Mouse (Mus musculus): Measurements from ENCODE around the gene Gpr65.
"Not testable (repeated sequence)": the region's sequence is repeated elsewhere in the genome, so short reads cannot be mapped to it uniquely, and the experiment has no call there.

Gene Gpr65

GRCm38 (mm10) chr12:98268441-98269369 lies at the start of gene Gpr65:
Gpr65 (plus strand) TSS chr12:98268635.
- DNase-seq (ENCODE audit: low spot score) = no peak

- no peak for DNase-seq (ENCODE audit: low spot score)
Observed at GRCm38 (mm10) chr12:98223286-98223685, 45.1 kb upstream of the Gpr65 start.

GRCm38 (mm10) chr12:98227037-98227436 lies 41.4 kb upstream of the Gpr65 start:
- DNase-seq (ENCODE audit: low spot score) = no peak

GRCm38 (mm10) chr12:98238478-98238877 lies 30.0 kb upstream of the Gpr65 start:
- not testable (repeated sequence) for DNase-seq (ENCODE audit: low spot score)

- no peak for DNase-seq (ENCODE audit: low spot score)
Observed at GRCm38 (mm10) chr12:98244161-98244560, 24.3 kb upstream of the Gpr65 start.

GRCm38 (mm10) chr12:98244865-98245264 lies 23.6 kb upstream of the Gpr65 start:
- DNase-seq (ENCODE audit: low spot score) = no peak

GRCm38 (mm10) chr12:98246835-98247234 lies 21.6 kb upstream of the Gpr65 start:
- DNase-seq (ENCODE audit: low spot score) = no peak

- DNase-seq (ENCODE audit: low spot score) = no peak
Observed at GRCm38 (mm10) chr12:98249671-98250070, 18.8 kb upstream of the Gpr65 start.

GRCm38 (mm10) chr12:98250327-98250726 lies 18.1 kb upstream of the Gpr65 start:
- no peak for DNase-seq (ENCODE audit: low spot score)

GRCm38 (mm10) chr12:98252417-98252816 lies 16.0 kb upstream of the Gpr65 start:
- DNase-seq (ENCODE audit: low spot score) = no peak

GRCm38 (mm10) chr12:98255373-98255995 lies 13.0 kb upstream of the Gpr65 start:
- no peak for DNase-seq (ENCODE audit: low spot score)

- DNase-seq (ENCODE audit: low spot score) = no peak
Observed at GRCm38 (mm10) chr12:98258371-98258844, 10.0 kb upstream of the Gpr65 start.

GRCm38 (mm10) chr12:98258845-98259517 lies 9.5 kb upstream of the Gpr65 start, which contains the start of gene Galc:
Galc (minus strand) TSS chr12:98259459.
- DNase-seq (ENCODE audit: low spot score) = peak; percentile 90

- no peak for DNase-seq (ENCODE audit: low spot score)
Observed at GRCm38 (mm10) chr12:98259518-98259852, 8.9 kb upstream of the Gpr65 start.

GRCm38 (mm10) chr12:98265697-98266096 lies 2.7 kb upstream of the Gpr65 start:
- no peak for DNase-seq (ENCODE audit: low spot score)

- no peak for DNase-seq (ENCODE audit: low spot score)
Observed at GRCm38 (mm10) chr12:98269791-98270745, 1.6 kb downstream of the Gpr65 start.

GRCm38 (mm10) chr12:98270810-98271566 lies 2.6 kb downstream of the Gpr65 start:
- no peak for DNase-seq (ENCODE audit: low spot score)

GRCm38 (mm10) chr12:98272433-98272832 lies 4.0 kb downstream of the Gpr65 start:
- DNase-seq (ENCODE audit: low spot score) = no peak

GRCm38 (mm10) chr12:98280530-98280929 lies 12.1 kb downstream of the Gpr65 start:
- DNase-seq (ENCODE audit: low spot score) = no peak

- DNase-seq (ENCODE audit: low spot score) = no peak
Observed at GRCm38 (mm10) chr12:98280996-98281395, 12.6 kb downstream of the Gpr65 start.

All from yolk sac, embryonic 10.5 days (tissue).